In the genomic region with DNA sequence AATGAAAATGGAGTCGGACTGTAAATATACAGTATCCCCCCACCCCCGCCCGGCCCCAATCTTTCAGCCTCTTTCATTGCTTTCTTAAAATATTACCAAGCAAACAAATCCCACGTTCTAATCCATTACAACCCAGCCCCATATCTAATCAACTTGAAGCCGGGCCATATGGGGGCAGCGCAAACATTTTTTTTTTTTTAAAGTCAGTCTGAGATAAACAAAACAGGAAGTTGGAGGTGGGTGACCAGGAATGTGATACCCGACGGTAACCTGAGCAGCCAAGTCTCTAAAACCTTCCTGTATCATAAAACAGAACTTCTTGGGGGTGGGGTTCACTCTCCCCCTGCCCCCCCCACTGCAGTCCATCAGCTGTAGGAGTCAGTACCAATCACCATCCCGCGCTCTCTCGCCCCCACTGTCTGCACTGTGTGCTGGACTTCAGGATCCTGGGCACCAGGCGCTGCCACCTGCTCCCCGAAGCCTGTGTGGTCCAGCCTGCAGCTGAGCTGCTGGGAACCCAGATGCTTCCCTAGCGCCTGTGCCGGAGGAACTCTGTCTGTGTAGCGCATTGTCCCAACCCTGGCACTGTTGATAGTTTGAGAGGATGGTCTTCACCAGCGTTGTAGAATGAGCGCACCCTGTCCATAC, we compare ENCODE assay signal across 9 mouse cellular contexts. TPM values are rescaled to one million over a fixed set of nuclear protein-coding genes. Genes with fewer than 3 reads are reported as not detected.
DNase-seq lines count a peak whose midpoint lies in the region; ATAC-seq and TF ChIP-seq lines count a peak whose summit lies in the region.
"Had no signal": no experiment of that assay in that cellular context is flagged by ENCODE, and none has a peak within 500 bp of the region (broad histone marks: within the 10 kb centered on the region; RNA-seq: fewer than 3 reads in every experiment).

No protein-coding gene starts in this region.

- H3K27ac ChIP-seq in embryonic facial prominence, embryonic 12.5 days = no peak overlapping the region
- H3K27ac ChIP-seq in hindbrain, embryonic 16.5 days (ENCODE audit: low read depth, low read length) = no peak overlapping the region
- no peak overlapping the region for H3K27ac ChIP-seq in stomach, embryonic 15.5 days
- H3K27ac ChIP-seq in liver, postnatal 0 days (ENCODE audit: low read depth) = no peak overlapping the region

- no peak for TF ChIP-seq EP300 in liver, postnatal 0 days (IDR thresholded peaks at IDR 0.05; ENCODE audit: low read depth)

- no peak for ATAC-seq in embryonic facial prominence, embryonic 12.5 days (ENCODE audit: insufficient number of reproducible peaks, insufficient read depth, low FRiP score, low TSS enrichment)
- ATAC-seq in hindbrain, embryonic 16.5 days = no peak
- ATAC-seq in stomach, embryonic 15.5 days (ENCODE audit: insufficient read depth, low FRiP score, low read depth) = no peak
- no peak for ATAC-seq in liver, postnatal 0 days

- no peaks in the 10 kb centered on the region for H3K9me3 ChIP-seq in embryonic facial prominence, embryonic 12.5 days
- H3K9me3 ChIP-seq in hindbrain, embryonic 16.5 days (ENCODE audit: control insufficient read depth, low read length) = no peaks in the 10 kb centered on the region
- H3K9me3 ChIP-seq in stomach, embryonic 15.5 days = no peaks in the 10 kb centered on the region
- no peaks in the 10 kb centered on the region for H3K9me3 ChIP-seq in liver, postnatal 0 days (ENCODE audit: low read length)

- peak; percentile 25 to 37 for DNase-seq in kidney, postnatal 4 days
- no peak for DNase-seq in kidney, adult 11 months
- no peak for DNase-seq in adrenal gland, adult 18-20 months (ENCODE audit: low spot score in 2 of 2)
- DNase-seq in liver, postnatal 0 days = no peak
- DNase-seq: cerebellum, postnatal 25 days; heart, adult 11 months had no signal

- H3K27me3 ChIP-seq in embryonic facial prominence, embryonic 12.5 days = peaks cover 23% of the 10 kb centered on the region
- peaks cover 15% of the 10 kb centered on the region for H3K27me3 ChIP-seq in hindbrain, embryonic 16.5 days (replicated peaks; ENCODE audit: control insufficient read depth, insufficient read depth, low read length)
- H3K27me3 ChIP-seq in stomach, embryonic 15.5 days (replicated peaks) = peaks cover 8% of the 10 kb centered on the region; the same call in 1 of the 2 replicates
- H3K27me3 ChIP-seq in liver, postnatal 0 days (ENCODE audit: insufficient read depth, low read length) = peaks cover 15% of the 10 kb centered on the region; the same call in 1 of the 2 replicates

- peak overlapping the region; percentile 32 for H3K4me2 ChIP-seq in embryonic facial prominence, embryonic 12.5 days (replicated peaks)
- peak overlapping the region; percentile 34; the same call in 1 of the 2 replicates for H3K4me2 ChIP-seq in hindbrain, embryonic 16.5 days (ENCODE audit: low read length)
- H3K4me2 ChIP-seq in stomach, embryonic 15.5 days = peak overlapping the region; percentile 29
- no peak overlapping the region for H3K4me2 ChIP-seq in liver, postnatal 0 days (ENCODE audit: low read depth, low read length)

- no peak overlapping the region for H3K9ac ChIP-seq in embryonic facial prominence, embryonic 12.5 days
- no peak overlapping the region for H3K9ac ChIP-seq in hindbrain, embryonic 16.5 days (ENCODE audit: low read depth, low read length)
- no peak overlapping the region for H3K9ac ChIP-seq in stomach, embryonic 15.5 days
- no peak overlapping the region for H3K9ac ChIP-seq in liver, postnatal 0 days (replicated peaks)

- H3K36me3 ChIP-seq in embryonic facial prominence, embryonic 12.5 days = no peaks in the 10 kb centered on the region
- H3K36me3 ChIP-seq in hindbrain, embryonic 16.5 days (ENCODE audit: control insufficient read depth, insufficient read depth, low read length) = no peaks in the 10 kb centered on the region
- H3K36me3 ChIP-seq in stomach, embryonic 15.5 days = no peaks in the 10 kb centered on the region
- H3K36me3 ChIP-seq in liver, postnatal 0 days (replicated peaks; ENCODE audit: insufficient read depth, low read length) = no peaks in the 10 kb centered on the region

- H3K4me3 ChIP-seq in embryonic facial prominence, embryonic 12.5 days = 0 out of 2 replicates have a peak overlapping the region, but pooled peaks have one; percentile 2
- no peak overlapping the region for H3K4me3 ChIP-seq in hindbrain, embryonic 16.5 days (ENCODE audit: low read length)
- H3K4me3 ChIP-seq in stomach, embryonic 15.5 days (replicated peaks) = no peak overlapping the region
- no peak overlapping the region for H3K4me3 ChIP-seq in liver, postnatal 0 days (ENCODE audit: low read depth, low read length)

- 40% methylated on average over 18 of the region's 18 CpGs for WGBS in embryonic facial prominence, embryonic 12.5 days
- WGBS in hindbrain, embryonic 16.5 days = 53% methylated on average over 18 of the region's 18 CpGs
- WGBS in stomach, embryonic 15.5 days = 43% methylated on average over 18 of the region's 18 CpGs
- 53% methylated on average over 18 of the region's 18 CpGs for WGBS in liver, postnatal 0 days (ENCODE audit: insufficient replicate concordance)

- H3K4me1 ChIP-seq in embryonic facial prominence, embryonic 12.5 days = peaks cover 21% of the 10 kb centered on the region
- peaks cover 4% of the 10 kb centered on the region; the same call in 1 of the 2 replicates for H3K4me1 ChIP-seq in hindbrain, embryonic 16.5 days (ENCODE audit: control insufficient read depth, insufficient read depth, low read depth, low read length)
- peaks cover 5% of the 10 kb centered on the region for H3K4me1 ChIP-seq in stomach, embryonic 15.5 days
- no peaks in the 10 kb centered on the region for H3K4me1 ChIP-seq in liver, postnatal 0 days (ENCODE audit: insufficient read depth)

- no peak for TF ChIP-seq CTCF in liver, postnatal 0 days (IDR thresholded peaks at IDR 0.05; ENCODE audit: low read depth)

RNA-seq across cellular contexts. Expression of gene Cldn14, which starts 32.6 kb away (rescaled TPM):
- polyA plus RNA-seq in embryonic facial prominence, embryonic 12.5 days (2016; fragmentation: Nextera tagmentation; extraction: Ambion mirVana) = 0.15 TPM in 1 of 2 replicates, not detected in the other
- not detected in 2 replicates for polyA plus RNA-seq in hindbrain, embryonic 16.5 days (2015; fragmentation: Nextera tagmentation; extraction: Ambion mirVana)
- 0.37 TPM in 1 of 2 replicates, not detected in the other for polyA plus RNA-seq in stomach, embryonic 15.5 days (2015; fragmentation: Nextera tagmentation; extraction: Ambion mirVana)
- total RNA-seq in adrenal gland, adult 18-20 months (2021) = not detected
- polyA plus RNA-seq in liver, postnatal 0 days (2015; fragmentation: Nextera tagmentation; extraction: Ambion mirVana) = 8.6 and 12.6 TPM in 2 replicates

RNA-seq across cellular contexts. Expression of gene Sim2, which starts 43.5 kb away (rescaled TPM):
- polyA plus RNA-seq in embryonic facial prominence, embryonic 12.5 days (2016; fragmentation: Nextera tagmentation; extraction: Ambion mirVana) = 4.3 and 5.0 TPM in 2 replicates
- 0.10 TPM in 1 of 2 replicates, not detected in the other for polyA plus RNA-seq in hindbrain, embryonic 16.5 days (2015; fragmentation: Nextera tagmentation; extraction: Ambion mirVana)
- 0.31 TPM in 2 replicates for polyA plus RNA-seq in stomach, embryonic 15.5 days (2015; fragmentation: Nextera tagmentation; extraction: Ambion mirVana)
- total RNA-seq in adrenal gland, adult 18-20 months (2021) = not detected
- not detected in 2 replicates for polyA plus RNA-seq in liver, postnatal 0 days (2015; fragmentation: Nextera tagmentation; extraction: Ambion mirVana)

Comparison
In these comparisons a context has a peak if more than half of its experiments do, and no peak if none do; other contexts are left out.
1. DNase-seq: peak in kidney, postnatal 4 days (2 of 2); none in kidney, adult 11 months (single experiment), adrenal gland, adult 18-20 months (0 of 2) and liver, postnatal 0 days (single experiment).